Comparison of ENCODE assay signal across 10 mouse cellular contexts in genomic region chr11:85894731-85895545, GRCm38 (mm10). TPM values are rescaled to one million over a fixed set of nuclear protein-coding genes. Genes with fewer than 3 reads are reported as not detected.
A peak's percentile ranks its signal among the peaks of the same experiment; 100 is the strongest.
DNase-seq lines count a peak whose midpoint lies in the region; ATAC-seq and TF ChIP-seq lines count a peak whose summit lies in the region.
"Had no signal": no experiment of that assay in that cellular context is flagged by ENCODE, and none has a peak within 500 bp of the region (broad histone marks: within the 10 kb centered on the region; RNA-seq: fewer than 3 reads in every experiment).

No protein-coding gene starts in this region.

- H3K27me3 ChIP-seq in kidney, postnatal 0 days (ENCODE audit: insufficient read depth, low read length), result peaks cover 81% of the 10 kb centered on the region
- H3K27me3 ChIP-seq in forebrain, embryonic 12.5 days, result peaks cover 100% of the 10 kb centered on the region
- peaks cover 92% of the 10 kb centered on the region for H3K27me3 ChIP-seq in intestine, embryonic 15.5 days (replicated peaks)
- peaks cover 13% of the 10 kb centered on the region; the same call in 1 of the 2 replicates for H3K27me3 ChIP-seq in cerebellum, adult 2 months (ENCODE audit: control insufficient read depth, insufficient read depth, low read length)

- TF ChIP-seq CTCF in kidney, postnatal 0 days (IDR thresholded peaks at IDR 0.05; ENCODE audit: low read depth), result no peak
- TF ChIP-seq CTCF in cerebellum, adult 2 months (IDR thresholded peaks at IDR 0.05; ENCODE audit: borderline replicate concordance, insufficient read depth, low read depth, low read length), result no peak

- H3K4me1 ChIP-seq in kidney, postnatal 0 days (replicated peaks; ENCODE audit: insufficient read depth, low read length), result no peaks in the 10 kb centered on the region
- peaks cover 16% of the 10 kb centered on the region for H3K4me1 ChIP-seq in forebrain, embryonic 12.5 days
- peaks cover 11% of the 10 kb centered on the region for H3K4me1 ChIP-seq in intestine, embryonic 15.5 days (replicated peaks)
- no peaks in the 10 kb centered on the region; the same call in 1 of the 2 replicates for H3K4me1 ChIP-seq in cerebellum, adult 2 months (ENCODE audit: control insufficient read depth, insufficient read depth, low read length)

- no peaks in the 10 kb centered on the region for H3K9me3 ChIP-seq in kidney, postnatal 0 days (replicated peaks; ENCODE audit: low read length)
- no peaks in the 10 kb centered on the region for H3K9me3 ChIP-seq in forebrain, embryonic 12.5 days
- no peaks in the 10 kb centered on the region for H3K9me3 ChIP-seq in intestine, embryonic 15.5 days
- H3K9me3 ChIP-seq: G1E had no signal

- WGBS in kidney, postnatal 0 days, result 4% methylated on average over 43 of the region's 43 CpGs
- WGBS in forebrain, embryonic 12.5 days, result under 1% methylated on average over 43 of the region's 43 CpGs
- 2% methylated on average over 43 of the region's 43 CpGs for WGBS in intestine, embryonic 15.5 days
- WGBS in cerebellum, adult 2 months, result 5% methylated on average over 43 of the region's 43 CpGs

- peak; percentile 48 for DNase-seq in kidney, postnatal 0 days (ENCODE audit: low spot score)
- no peak for DNase-seq in kidney, adult 8-10 months
- DNase-seq in cerebellum, adult 2 months, result no peak
- DNase-seq in testis, postnatal 14 days (ENCODE audit: low spot score), result no peak
- no peak for DNase-seq in cerebellum, postnatal 4 days (ENCODE audit: low spot score in 2 of 2)

- ATAC-seq in kidney, postnatal 0 days (replicated peaks; ENCODE audit: low FRiP score, low read depth), result no peak
- ATAC-seq in forebrain, embryonic 12.5 days (ENCODE audit: low FRiP score), result no peak
- ATAC-seq in intestine, embryonic 15.5 days, result no peak
- peak; percentile 10; the same call in 1 of the 2 replicates for ATAC-seq in megakaryocyte progenitor cell, adult 5-6 weeks (replicated peaks; ENCODE audit: poor library complexity)

- H3K4me3 ChIP-seq in kidney, postnatal 0 days (replicated peaks; ENCODE audit: low read depth, low read length), result peak overlapping the region; percentile 25
- peak overlapping the region; percentile 26 for H3K4me3 ChIP-seq in forebrain, embryonic 12.5 days (replicated peaks)
- peak overlapping the region; percentile 30 for H3K4me3 ChIP-seq in intestine, embryonic 15.5 days (replicated peaks)
- H3K4me3 ChIP-seq in cerebellum, adult 2 months (replicated peaks; ENCODE audit: insufficient read depth, low read depth, low read length), result no peak overlapping the region

- H3K9ac ChIP-seq in kidney, postnatal 0 days (ENCODE audit: low read depth, low read length), result peak overlapping the region; percentile 27; the same call in 1 of the 2 replicates
- H3K9ac ChIP-seq in forebrain, embryonic 12.5 days, result peak overlapping the region; percentile 12; the same call in 1 of the 2 replicates
- no peak overlapping the region for H3K9ac ChIP-seq in intestine, embryonic 15.5 days

- TF ChIP-seq POLR2A in cerebellum, adult 2 months (IDR thresholded peaks at IDR 0.05; ENCODE audit: borderline replicate concordance, insufficient read depth, low read length), result no peak

- H3K27ac ChIP-seq in kidney, postnatal 0 days, result no peak overlapping the region
- H3K27ac ChIP-seq in forebrain, embryonic 12.5 days, result no peak overlapping the region
- no peak overlapping the region for H3K27ac ChIP-seq in intestine, embryonic 15.5 days
- H3K27ac ChIP-seq in cerebellum, adult 2 months (ENCODE audit: insufficient read depth, low read length), result no peak overlapping the region

- peak overlapping the region; percentile 47 for H3K4me2 ChIP-seq in kidney, postnatal 0 days (ENCODE audit: low read length)
- peak overlapping the region; percentile 51 for H3K4me2 ChIP-seq in forebrain, embryonic 12.5 days
- peak overlapping the region; percentile 62 for H3K4me2 ChIP-seq in intestine, embryonic 15.5 days (replicated peaks)

- H3K36me3 ChIP-seq in kidney, postnatal 0 days (ENCODE audit: insufficient read depth, low read length), result no peaks in the 10 kb centered on the region
- no peaks in the 10 kb centered on the region for H3K36me3 ChIP-seq in forebrain, embryonic 12.5 days (replicated peaks)
- no peaks in the 10 kb centered on the region for H3K36me3 ChIP-seq in intestine, embryonic 15.5 days
- H3K36me3 ChIP-seq: G1E had no signal

RNA-seq across cellular contexts. Expression of gene Tbx4, which starts 8.7 kb away (rescaled TPM):
- polyA plus RNA-seq in kidney, postnatal 0 days (2015; fragmentation: Nextera tagmentation; extraction: Ambion mirVana), result 0.07 and 0.09 TPM in 2 replicates
- 0.23 and 0.42 TPM in 2 replicates for polyA plus RNA-seq in forebrain, embryonic 12.5 days (2016; fragmentation: Nextera tagmentation; extraction: Ambion mirVana)
- polyA plus RNA-seq in intestine, embryonic 15.5 days (2015; fragmentation: Nextera tagmentation; extraction: Ambion mirVana), result 0.16 TPM in 1 of 2 replicates, not detected in the other
- total RNA-seq in megakaryocyte progenitor cell, adult 5-6 weeks (2015), result not detected in 2 replicates
- total RNA-seq in megakaryocyte progenitor cell, adult 5-6 weeks (2017), result not detected in 2 replicates
- polyA plus RNA-seq in cerebellum, adult 2 months (2012; rRNA removed), result 0.19 and 0.25 TPM in 2 replicates
- total RNA-seq: G1E had no signal
- polyA plus RNA-seq: G1E had no signal

RNA-seq across cellular contexts. Expression of gene Gm11444, which starts 44.8 kb away (rescaled TPM):
- polyA plus RNA-seq in kidney, postnatal 0 days (2015; fragmentation: Nextera tagmentation; extraction: Ambion mirVana), result not detected in 2 replicates
- polyA plus RNA-seq in forebrain, embryonic 12.5 days (2016; fragmentation: Nextera tagmentation; extraction: Ambion mirVana), result not detected in 2 replicates
- polyA plus RNA-seq in intestine, embryonic 15.5 days (2015; fragmentation: Nextera tagmentation; extraction: Ambion mirVana), result not detected in 2 replicates
- not detected in 2 replicates for total RNA-seq in megakaryocyte progenitor cell, adult 5-6 weeks (2015)
- total RNA-seq in megakaryocyte progenitor cell, adult 5-6 weeks (2017), result not detected in 2 replicates
- not detected in 2 replicates for polyA plus RNA-seq in cerebellum, adult 2 months (2012; rRNA removed)
- total RNA-seq: G1E; gastrocnemius, postnatal 4 days had no signal
- polyA plus RNA-seq: G1E had no signal
